Mouse (Mus musculus) cortical plate, adult 2 months (tissue): ENCODE measurements at regions not wholly inside any gene's neighbourhood (a gene's known extent, or its start where the extent isn't known, plus 50 kb on each side); places are given as distances from the start of the nearest gene placed in this dataset.

Experiments
- CTCF ChIP-seq: fragments of 200-500 bp; IDR thresholded peaks from 2 replicates; pipeline ENCODE4 v1.5.1; 2011; ENCODE audit warnings: mild to moderate bottlenecking, control low read depth, low read length; ENCODE audit not compliant: insufficient read depth; ENCODE audit errors: extremely low read depth
- POLR2A ChIP-seq: fragments of 200-500 bp; IDR thresholded peaks from 2 replicates; pipeline ENCODE4 v1.6.1; 2011; ENCODE audit warnings: mild to moderate bottlenecking, low read length, control low read depth; ENCODE audit not compliant: insufficient read depth; ENCODE audit errors: extremely low read depth

DNA sequence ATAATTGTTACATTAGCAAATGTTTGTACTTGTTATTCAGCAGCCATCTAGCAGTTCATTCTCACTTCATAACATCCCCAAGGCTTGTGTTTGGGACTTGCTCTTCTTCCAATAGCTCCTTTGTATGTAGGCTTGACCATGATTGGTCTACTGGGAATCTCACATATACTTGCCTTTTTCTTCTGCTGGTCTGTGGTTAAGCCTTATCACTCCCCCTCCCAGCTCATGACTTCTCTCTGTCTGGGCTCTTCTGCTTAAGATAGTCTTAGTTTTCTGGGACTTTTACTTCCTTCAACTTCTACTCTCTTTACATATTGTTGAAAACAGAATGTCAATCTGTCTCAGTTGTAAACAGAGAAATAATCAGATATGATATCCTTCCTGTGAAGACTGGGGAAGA lies 844.0 kb upstream of the 2610301B20Rik start:
- TF ChIP-seq POLR2A (no peak), CTCF (no peak)
